In the genomic region with DNA sequence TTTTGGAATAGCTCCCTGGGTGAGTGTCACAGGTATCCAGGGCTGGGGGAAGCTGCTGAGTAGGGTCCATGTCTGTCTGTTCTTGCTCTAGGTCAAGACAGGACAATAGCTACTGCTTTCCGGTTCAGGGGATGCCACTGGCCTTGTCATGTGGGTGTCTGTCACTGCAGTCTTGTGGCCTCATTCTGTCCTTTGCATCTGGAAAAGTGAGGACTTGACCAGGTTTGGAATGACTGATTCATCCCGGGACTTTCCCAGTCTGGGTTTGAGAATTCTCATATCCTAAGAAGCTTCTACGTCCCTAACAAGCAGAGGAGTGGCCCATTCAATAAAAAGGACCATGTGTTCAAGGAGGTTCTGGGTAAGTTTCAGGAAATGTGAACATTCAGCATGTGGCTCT, we compare ENCODE assay signal across 17 mouse cellular contexts.
"Had no signal": no experiment of that assay in that cellular context is flagged by ENCODE, and none has a peak within 500 bp of the region (broad histone marks: within the 10 kb centered on the region; RNA-seq: fewer than 3 reads in every experiment).

No protein-coding gene starts in this region.

- H3K36me3 ChIP-seq: lung, embryonic 15.5 days; midbrain, embryonic 12.5 days; neural tube, embryonic 12.5 days; stomach, embryonic 15.5 days had no signal

- H3K9me3 ChIP-seq: lung, embryonic 15.5 days; megakaryocyte, embryonic 14.5 days; midbrain, embryonic 12.5 days; neural tube, embryonic 12.5 days; stomach, embryonic 15.5 days had no signal

- DNase-seq: liver, postnatal 0 days; lung, adult 2 months; lung, postnatal 14 days; lung, postnatal 36 days; midbrain, embryonic 14.5 days; right cerebral cortex, postnatal 14 days; thymus, adult 2 months; thymus, postnatal 25 days; thymus, postnatal 4 days had no signal

- H3K27me3 ChIP-seq: lung, embryonic 15.5 days; midbrain, embryonic 12.5 days; neural tube, embryonic 12.5 days; stomach, embryonic 15.5 days had no signal

- ATAC-seq: liver, postnatal 0 days; lung, postnatal 0 days had no signal

- H3K27ac ChIP-seq: lung, embryonic 15.5 days; macrophage; midbrain, embryonic 12.5 days; neural tube, embryonic 12.5 days; stomach, embryonic 15.5 days; stomach, postnatal 0 days had no signal

- H3K9ac ChIP-seq: liver, postnatal 0 days; lung, embryonic 15.5 days; midbrain, embryonic 12.5 days; neural tube, embryonic 12.5 days; stomach, embryonic 15.5 days had no signal

- H3K4me3 ChIP-seq: lung, embryonic 15.5 days; megakaryocyte, embryonic 14.5 days; midbrain, embryonic 12.5 days; neural tube, embryonic 12.5 days; stomach, embryonic 15.5 days had no signal

- H3K4me1 ChIP-seq: megakaryocyte, embryonic 14.5 days; neural tube, embryonic 12.5 days; stomach, embryonic 15.5 days had no signal

- H3K4me2 ChIP-seq: lung, embryonic 15.5 days; midbrain, embryonic 12.5 days; neural tube, embryonic 12.5 days; stomach, embryonic 15.5 days had no signal
